Mouse (Mus musculus) left cerebral cortex, adult 2 months (tissue): ENCODE data around the gene Fgfr2. TPM values are rescaled to one million over a fixed set of nuclear protein-coding genes. Genes with fewer than 3 reads are reported as not detected.

Source experiments
- DNase-seq, 2 experiments: peaks; one replicate each; pipeline ENCODE4 v3.0.0; 2021 to 2022; ENCODE audit warnings: low spot score in 2 of 2, mixed read lengths in 1 of 2; ENCODE audit errors: extremely low spot score in 1 of 2
- H3K27ac ChIP-seq: fragments of 200-600 bp; 2 replicates; pipeline ENCODE4 v1.8.1; 2022
- H3K4me3 ChIP-seq: fragments of 200-600 bp; 2 replicates; pipeline ENCODE4 v1.8.1; 2022
- CTCF ChIP-seq: fragments of 200-600 bp; IDR thresholded peaks from 2 replicates; pipeline ENCODE4 v1.8.1; 2022; ENCODE audit warnings: antibody characterized with exemption, mild to moderate bottlenecking, moderate library complexity
- intact Hi-C: fragments of 180-260 bp; cut with DNase I; formaldehyde crosslinking; loops from one replicate; pipeline ENCODE4 v1.15.1; 2025
- total RNA-seq, 2 experiments: library from RNA; stranded (reverse); gene quantifications; 2 replicates each; pipeline ENCODE4 v1.2.3; 2021

Gene Fgfr2
- total RNA-seq, 2 experiments from 2014 or later, result 47.3 to 47.4 TPM

DNA sequence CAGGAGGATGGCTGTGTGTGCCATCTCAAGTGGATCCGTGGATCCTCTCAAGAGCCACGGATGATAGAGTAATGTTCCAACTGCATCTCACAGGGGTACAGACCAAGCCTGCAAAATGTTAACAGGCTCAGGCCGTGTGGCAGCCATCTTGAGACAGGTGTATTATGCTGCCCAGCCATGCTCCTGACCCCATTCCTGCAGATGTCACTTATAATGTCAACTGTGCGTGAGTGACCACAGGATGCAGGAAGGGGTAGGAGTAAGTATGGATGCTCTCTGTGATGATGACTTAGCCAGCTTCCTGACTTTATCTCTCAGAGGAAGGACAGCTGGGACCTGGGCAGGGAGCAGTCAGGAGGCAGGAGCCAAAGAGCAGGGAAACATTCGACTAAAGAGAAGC, 2459.1 kb downstream of the Fgfr2 start:
- no peak for DNase-seq
- no peak overlapping the region for H3K4me3 ChIP-seq
- no peak for TF ChIP-seq CTCF
- H3K27ac ChIP-seq, result no peak overlapping the region
- intact Hi-C loops, result no loop called here

DNA sequence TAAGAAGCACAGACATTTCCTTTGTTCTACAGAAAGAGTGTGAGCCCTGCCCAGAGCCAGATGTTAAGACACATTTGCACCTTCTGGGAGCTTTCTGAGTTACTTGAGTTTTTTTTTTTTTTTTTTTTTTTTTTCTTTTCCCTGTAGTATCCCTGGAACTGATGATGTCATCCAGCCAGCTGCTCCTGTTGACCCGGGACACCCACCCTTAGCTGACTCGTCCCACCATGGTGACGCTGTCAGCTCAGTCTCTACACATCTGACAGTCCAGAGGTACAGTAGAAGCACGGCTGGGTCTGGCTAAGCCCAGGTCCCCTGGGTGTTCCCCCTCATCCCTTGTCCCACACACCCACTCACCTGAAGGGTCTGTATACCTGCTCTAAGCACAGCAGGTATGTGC, 2460.3 kb downstream of the Fgfr2 start:
- H3K4me3 ChIP-seq, result no peak overlapping the region
- no peak for TF ChIP-seq CTCF
- no peak for DNase-seq
- no peak overlapping the region for H3K27ac ChIP-seq
- intact Hi-C loops, result no loop called here

DNA sequence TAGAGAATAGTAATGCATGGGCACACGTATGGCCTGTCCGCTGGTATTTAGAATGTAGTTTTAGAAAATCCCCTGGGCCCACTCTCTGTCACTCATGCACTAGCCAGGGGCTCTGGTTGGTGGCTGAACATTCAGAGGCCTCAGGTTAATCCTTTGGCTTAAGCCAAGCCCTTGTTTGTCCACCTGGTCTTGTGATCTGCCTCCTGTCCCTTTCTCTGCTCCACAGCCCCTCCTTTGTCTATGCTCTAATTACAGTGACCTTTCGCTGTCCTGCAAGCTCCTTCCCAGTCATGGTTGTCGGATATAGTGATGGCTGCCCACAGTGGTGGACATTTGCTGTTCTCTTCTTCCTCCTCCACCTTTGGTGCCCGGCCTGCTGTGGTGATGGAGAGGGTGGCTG, 2460.9 kb downstream of the Fgfr2 start:
- intact Hi-C loops, result no loop called here
- no peak overlapping the region for H3K27ac ChIP-seq

DNA sequence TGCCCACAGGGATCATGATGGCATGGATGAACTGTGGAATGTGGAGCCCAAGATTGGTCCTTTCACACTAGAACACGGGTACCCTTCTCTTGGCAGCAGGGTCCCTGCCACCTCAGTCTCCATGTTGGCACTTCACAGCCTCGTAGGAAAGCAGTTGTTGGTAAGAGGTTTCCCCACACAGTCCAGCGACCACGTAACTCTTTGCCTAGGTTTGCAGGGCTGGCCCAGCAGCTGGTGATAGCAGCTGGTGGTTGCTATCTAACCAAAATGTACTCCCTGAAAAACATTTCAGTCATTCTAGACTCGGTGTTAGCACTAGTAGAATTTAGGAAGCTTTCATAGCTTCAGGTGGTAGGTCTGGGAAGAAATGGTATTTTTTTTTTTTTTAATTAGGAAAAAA, 2464.0 kb downstream of the Fgfr2 start:
- TF ChIP-seq CTCF, result no peak
- DNase-seq, result no peak
- intact Hi-C loops, result no loop called here
- no peak overlapping the region for H3K27ac ChIP-seq
- no peak overlapping the region for H3K4me3 ChIP-seq

More for the DNA sequence above, 2460.9 kb downstream of the Fgfr2 start:
- TF ChIP-seq CTCF, result no peak
- DNase-seq, result no peak
- no peak overlapping the region for H3K4me3 ChIP-seq

DNA sequence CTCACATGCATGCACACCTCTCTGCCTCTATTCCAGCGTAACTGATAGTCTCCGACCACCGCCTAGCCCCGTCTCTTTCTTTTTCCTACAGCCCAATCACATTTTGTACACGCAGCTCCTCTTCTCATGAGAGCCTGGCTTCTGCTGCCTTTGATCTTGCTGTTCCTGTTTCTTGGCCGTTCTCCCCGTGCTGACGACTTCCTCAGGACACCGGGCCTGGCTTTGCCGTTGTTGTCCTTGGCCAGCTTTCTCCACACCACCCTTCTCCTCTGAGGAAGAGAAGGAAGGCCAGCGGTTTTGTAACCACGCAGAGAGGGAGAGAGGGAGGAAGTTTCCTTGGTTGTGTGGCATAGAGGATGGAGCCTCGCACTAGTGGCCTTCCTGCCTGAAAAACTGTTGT, 2465.4 kb downstream of the Fgfr2 start:
- Histone ChIP-seq H3K4me3 (no peak overlapping the region), H3K27ac (peak overlapping the region; percentile 29; the same call in 1 of the 2 replicates)
- DNase-seq, result peak in 1 of 2 experiments; percentile 21
- no peak for TF ChIP-seq CTCF
- intact Hi-C loops, result no loop called here

DNA sequence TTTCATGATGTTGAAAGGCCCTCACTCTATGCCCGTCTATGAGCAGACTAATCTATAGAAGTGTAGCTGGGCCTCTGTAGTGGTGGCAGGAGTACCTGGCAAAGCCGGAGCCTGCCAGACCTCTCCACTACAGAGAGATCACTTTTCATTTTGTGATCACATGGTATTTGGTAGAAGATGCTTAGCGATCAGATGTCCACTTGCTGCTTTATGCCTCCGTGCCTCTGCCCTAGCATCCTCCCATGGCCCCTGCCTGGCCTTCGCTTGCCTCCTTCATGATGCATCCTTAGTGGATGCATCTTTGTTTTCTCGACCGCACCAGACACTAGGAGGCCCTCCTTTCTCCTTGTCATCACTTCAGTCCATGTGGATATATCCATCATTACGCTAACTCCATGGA, 2466.2 kb downstream of the Fgfr2 start:
- Histone ChIP-seq H3K4me3 (no peak overlapping the region), H3K27ac (no peak overlapping the region)
- intact Hi-C loops, result no loop called here
- TF ChIP-seq CTCF, result no peak
- no peak for DNase-seq

DNA sequence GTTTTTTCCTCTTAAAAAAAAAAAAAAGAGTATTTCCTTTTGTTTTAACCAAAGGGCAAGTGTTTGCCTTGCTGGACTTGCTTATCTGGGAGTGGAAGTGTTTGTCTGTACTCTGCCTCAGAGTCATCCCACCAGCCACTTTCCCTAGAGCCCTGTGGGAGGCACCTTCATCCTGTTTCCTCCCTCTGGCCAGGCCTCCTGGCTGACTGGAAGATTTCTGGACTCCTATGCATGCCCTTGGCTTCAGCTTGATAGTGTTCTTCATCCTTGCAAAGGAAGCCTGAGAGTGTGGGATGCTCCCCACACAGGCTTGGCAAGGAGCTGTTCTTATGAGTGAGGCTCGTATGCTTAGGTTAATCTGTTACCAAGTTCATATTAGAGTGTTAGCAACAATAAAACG, 2468.6 kb downstream of the Fgfr2 start:
- no peak for DNase-seq
- Histone ChIP-seq H3K4me3 (no peak overlapping the region), H3K27ac (no peak overlapping the region)
- no peak for TF ChIP-seq CTCF
- intact Hi-C loops, result no loop called here

DNA sequence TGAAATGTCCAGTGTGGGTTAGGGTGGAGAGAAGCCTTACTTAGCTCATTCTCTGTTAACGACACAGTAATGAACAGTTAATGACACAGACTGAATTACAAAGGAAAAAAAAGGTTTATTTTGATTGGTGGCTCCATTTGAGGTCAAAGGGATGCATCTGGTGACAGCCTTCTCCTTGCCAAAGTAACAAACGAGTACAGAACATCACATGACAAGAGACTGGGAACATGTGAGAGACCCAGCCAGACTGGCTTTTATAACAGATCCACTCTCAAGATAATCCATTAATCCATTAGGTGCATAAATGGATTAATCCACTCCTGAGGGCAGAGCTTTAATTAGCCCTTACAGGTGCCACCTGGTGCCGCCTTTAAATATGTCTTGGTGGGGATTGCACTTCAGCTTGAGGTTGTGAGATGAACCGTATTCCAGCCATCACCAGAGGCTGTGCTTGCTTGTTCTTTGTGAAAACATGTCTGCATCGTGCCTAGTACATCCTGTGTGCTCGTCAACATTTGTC, 2470.1 kb downstream of the Fgfr2 start:
- no peak for DNase-seq
- intact Hi-C loops, result no loop called here
- H3K27ac ChIP-seq, result no peak overlapping the region
- TF ChIP-seq CTCF, result no peak
- no peak overlapping the region for H3K4me3 ChIP-seq

DNA sequence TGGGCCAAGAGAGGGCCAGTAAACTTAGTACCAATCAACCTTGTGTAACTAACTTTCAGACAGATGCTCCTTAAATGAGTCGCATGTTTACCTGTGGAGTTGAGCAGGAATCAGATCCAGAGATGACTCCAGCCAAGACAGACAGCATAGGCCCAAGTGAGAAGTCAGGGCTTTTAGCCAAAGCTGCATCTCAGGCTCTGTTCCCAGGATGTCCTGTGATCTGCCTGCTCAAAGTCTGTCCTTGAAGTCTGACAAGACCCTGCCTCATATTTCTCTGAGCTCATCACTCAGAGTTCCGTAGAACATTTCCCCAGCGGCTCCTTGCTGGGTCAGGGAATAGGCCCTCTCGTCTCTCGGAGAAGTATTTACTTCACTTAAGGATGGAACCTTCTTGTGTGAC, 2472.5 kb downstream of the Fgfr2 start:
- DNase-seq, result no peak
- Histone ChIP-seq H3K27ac (no peak overlapping the region), H3K4me3 (no peak overlapping the region)
- TF ChIP-seq CTCF, result no peak
- intact Hi-C loops, result no loop called here

DNA sequence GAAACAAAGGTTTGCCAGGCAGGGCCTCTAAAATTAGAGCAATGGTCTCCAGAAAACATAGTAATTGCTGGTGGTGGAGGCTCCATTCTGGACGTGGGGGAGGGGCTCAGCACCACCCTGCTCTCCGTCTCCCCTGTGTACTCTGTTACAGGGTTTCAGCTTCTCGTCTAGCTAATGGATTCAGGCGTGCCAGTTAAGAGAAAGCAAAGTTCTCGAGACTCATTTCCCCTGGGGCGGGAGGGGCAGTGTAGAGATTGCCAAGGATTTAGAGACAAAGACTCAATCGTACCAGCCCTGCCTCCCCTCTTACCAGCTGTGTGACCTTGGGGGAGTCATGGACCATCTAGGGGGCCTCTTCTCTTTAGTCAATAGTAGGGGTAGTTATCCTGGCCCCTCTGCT, 2473.9 kb downstream of the Fgfr2 start:
- Histone ChIP-seq H3K4me3 (no peak overlapping the region), H3K27ac (no peak overlapping the region)
- TF ChIP-seq CTCF, result no peak
- intact Hi-C loops, result loop anchor here (5.0 kb wide), 1 partner anchor 102 kb away; no protein-coding TSS in a partner anchor
- no peak for DNase-seq

DNA sequence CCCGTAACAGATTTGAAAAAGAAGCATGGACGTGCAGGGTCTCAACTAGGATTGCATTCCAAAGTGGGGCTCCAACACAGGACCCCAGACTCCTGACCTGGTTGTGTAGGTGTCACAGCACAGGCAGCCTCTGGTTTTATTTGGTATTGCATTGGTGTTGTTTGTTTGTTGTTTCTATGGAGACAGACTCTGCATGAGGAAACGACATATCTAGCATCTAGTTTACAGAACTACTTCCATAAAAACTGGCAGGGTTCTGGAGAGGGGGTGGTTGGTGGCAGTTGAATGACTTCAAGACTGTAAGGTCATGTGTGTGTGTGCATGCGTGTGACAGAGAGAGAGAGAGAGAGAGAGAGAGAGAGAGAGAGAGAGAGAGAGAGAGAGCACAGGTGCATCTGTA, 2475.1 kb downstream of the Fgfr2 start:
- Histone ChIP-seq H3K4me3 (no peak overlapping the region), H3K27ac (no peak overlapping the region)
- no peak for TF ChIP-seq CTCF
- intact Hi-C loops, result loop anchor here (5.0 kb wide), 1 partner anchor 101 kb away; no protein-coding TSS in a partner anchor
- no peak for DNase-seq

DNA sequence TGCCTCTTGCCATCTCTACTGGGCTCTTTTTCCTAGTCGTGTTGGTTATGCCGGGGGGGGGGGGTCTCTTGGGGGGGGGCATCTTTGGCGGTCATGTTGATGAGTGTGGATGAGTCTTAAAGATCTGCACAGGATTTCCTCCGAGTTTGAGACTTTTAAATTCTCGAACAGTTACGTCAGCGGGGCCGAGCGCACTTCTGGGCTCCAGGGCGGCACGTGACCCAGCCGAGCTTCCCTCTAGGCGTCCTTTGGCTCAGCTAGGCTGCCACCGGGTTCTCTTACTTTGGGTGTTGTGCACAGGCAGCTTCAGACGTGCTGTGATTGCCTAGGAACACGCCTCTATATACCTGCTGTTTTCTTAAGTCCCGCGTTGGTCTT, 2476.4 kb downstream of the Fgfr2 start:
- Histone ChIP-seq H3K4me3 (peak overlapping the region; percentile 54), H3K27ac (no peak overlapping the region; the same call in 1 of the 2 replicates)
- TF ChIP-seq CTCF, result no peak
- intact Hi-C loops, result loop anchor here (5.0 kb wide), 1 partner anchor 99 kb away; no protein-coding TSS in a partner anchor
- DNase-seq, result no peak

DNA sequence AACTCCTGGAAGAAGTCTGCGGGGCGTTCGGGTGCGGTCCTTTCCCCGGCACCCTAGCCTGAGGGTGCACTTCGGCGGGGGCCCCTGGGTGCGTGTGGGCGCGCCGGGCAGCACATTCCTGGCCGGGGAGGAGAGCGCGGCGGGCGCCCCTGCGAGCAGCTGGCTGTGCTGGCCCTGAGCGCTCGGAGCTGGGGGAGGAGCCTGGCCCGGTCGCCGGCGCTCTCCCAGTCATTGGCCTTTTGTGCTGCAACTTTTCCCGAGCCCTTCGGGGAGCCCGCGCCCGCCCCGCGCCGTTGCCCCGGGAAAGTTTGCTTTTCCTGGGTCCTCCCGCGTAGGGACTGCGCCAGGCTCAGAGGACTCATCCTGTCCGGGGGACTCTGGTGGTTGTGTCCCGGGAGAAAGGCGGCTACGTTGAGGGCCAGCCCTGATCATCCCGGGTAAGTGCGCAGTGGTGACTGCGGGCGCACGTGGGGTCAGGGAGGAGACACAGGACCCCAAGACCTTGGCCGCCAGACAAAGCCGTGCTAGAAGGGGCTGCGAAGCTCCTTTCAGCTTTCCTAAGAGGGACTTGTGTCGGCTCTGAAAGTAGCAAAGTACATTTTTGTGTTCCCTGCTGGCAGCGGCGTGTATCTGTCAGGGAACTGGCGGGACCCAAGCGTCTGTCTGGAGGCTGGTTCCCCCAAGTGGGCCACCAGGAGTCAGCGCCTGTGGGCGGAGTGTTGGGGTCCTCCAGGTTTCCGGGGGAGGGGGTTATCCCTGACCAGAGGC, 2477.0 kb downstream of the Fgfr2 start:
- peak in 1 of 2 experiments; percentile 24 for DNase-seq
- TF ChIP-seq CTCF, result peak; percentile 14
- peak overlapping the region; percentile 54 for H3K4me3 ChIP-seq
- peak overlapping the region; percentile 84 for H3K27ac ChIP-seq
- intact Hi-C loops, result loop anchor here (5.0 kb wide), 1 partner anchor 99 kb away; no protein-coding TSS in a partner anchor
